9 mouse cellular contexts compared by ENCODE assay signal in the genomic region with DNA sequence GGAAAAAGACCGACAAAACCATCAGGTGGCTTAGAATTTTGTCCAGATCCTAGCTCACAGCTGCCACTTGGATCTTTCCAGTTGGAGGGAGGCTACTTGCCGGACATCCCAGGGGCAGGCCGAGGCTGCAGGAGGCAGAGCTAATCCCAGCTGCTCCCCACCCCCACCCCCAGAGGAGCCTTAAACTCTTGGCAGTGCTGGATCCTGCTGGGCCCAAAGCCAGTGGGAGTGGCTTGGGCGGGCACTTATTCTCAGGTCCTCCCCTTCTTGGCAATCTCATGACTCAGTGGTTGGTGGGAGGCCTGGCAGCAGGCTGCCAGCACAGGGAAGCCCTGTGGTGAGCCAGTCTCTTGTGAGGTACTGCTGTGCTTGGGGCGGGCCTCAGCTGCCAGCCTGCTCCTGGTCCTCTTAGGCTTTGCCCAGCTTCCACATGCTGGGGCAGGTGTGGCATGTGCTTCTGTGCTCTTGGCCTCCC. TPM values are rescaled to one million over a fixed set of nuclear protein-coding genes. Genes with fewer than 3 reads are reported as not detected.
DNase-seq lines count a peak whose midpoint lies in the region; ATAC-seq lines count a peak whose summit lies in the region.
"Had no signal": no experiment of that assay in that cellular context is flagged by ENCODE, and none has a peak within 500 bp of the region (broad histone marks: within the 10 kb centered on the region; RNA-seq: fewer than 3 reads in every experiment).

No protein-coding gene starts in this region.

- no peaks in the 10 kb centered on the region for H3K27me3 ChIP-seq in hindbrain, embryonic 12.5 days

- H3K27ac ChIP-seq in hindbrain, embryonic 12.5 days, result peak overlapping the region; percentile 92

- H3K4me3 ChIP-seq in hindbrain, embryonic 12.5 days, result no peak overlapping the region
- H3K4me3 ChIP-seq: erythroblast, embryonic 14.5 days had no signal

- H3K4me2 ChIP-seq in hindbrain, embryonic 12.5 days (replicated peaks), result no peak overlapping the region

- H3K9ac ChIP-seq in hindbrain, embryonic 12.5 days, result no peak overlapping the region

- peak; percentile 74 for ATAC-seq in hindbrain, embryonic 12.5 days (ENCODE audit: low FRiP score)

- WGBS in hindbrain, embryonic 12.5 days, result 11% methylated on average over 5 of the region's 5 CpGs

- peak; percentile 95 for DNase-seq in MN1 (ENCODE audit: low spot score)
- peak; percentile 88 for DNase-seq in cerebellum, adult 9-11 months
- peak; percentile 64 to 82 for DNase-seq in frontal cortex, postnatal 25 days (ENCODE audit: low spot score in 2 of 2)
- DNase-seq in layer of hippocampus, postnatal 14 days (ENCODE audit: low spot score in 2 of 2), result peak; percentile 85 to 93
- peak; percentile 94 for DNase-seq in lung, postnatal 10 days
- DNase-seq in retina, postnatal 7 days (ENCODE audit: low read depth, low spot score), result peak; percentile 82
- no peak for DNase-seq in thymus, postnatal 10 days (ENCODE audit: low spot score in 2 of 2)

- peaks cover 76% of the 10 kb centered on the region for H3K4me1 ChIP-seq in hindbrain, embryonic 12.5 days

- H3K9me3 ChIP-seq in hindbrain, embryonic 12.5 days (replicated peaks), result no peaks in the 10 kb centered on the region

- H3K36me3 ChIP-seq in hindbrain, embryonic 12.5 days, result no peaks in the 10 kb centered on the region

RNA-seq across cellular contexts. Expression of gene Ralgds, which starts 10.8 kb away (rescaled TPM):
- polyA plus RNA-seq in hindbrain, embryonic 12.5 days (2016; fragmentation: Nextera tagmentation; extraction: Ambion mirVana), result 96.7 and 108 TPM in 2 replicates
- 100 to 1,000 TPM; 150 to 155 TPM for total RNA-seq in layer of hippocampus, postnatal 14 days (2021)

RNA-seq across cellular contexts. Expression of gene Gm10134, which starts 17.8 kb away (rescaled TPM):
- polyA plus RNA-seq in hindbrain, embryonic 12.5 days (2016; fragmentation: Nextera tagmentation; extraction: Ambion mirVana), result 1.8 and 2.8 TPM in 2 replicates
- total RNA-seq in layer of hippocampus, postnatal 14 days (2021), result not detected
- polyA plus RNA-seq: erythroblast, embryonic 14.5 days had no signal

RNA-seq across cellular contexts. Expression of gene Gbgt1, which starts 27.0 kb away (rescaled TPM):
- polyA plus RNA-seq in hindbrain, embryonic 12.5 days (2016; fragmentation: Nextera tagmentation; extraction: Ambion mirVana), result 0.67 and 0.72 TPM in 2 replicates
- total RNA-seq in layer of hippocampus, postnatal 14 days (2021), result 1 to 10 TPM; 1.4 to 2.1 TPM
- polyA plus RNA-seq: erythroblast, embryonic 14.5 days had no signal

RNA-seq across cellular contexts. Expression of gene Cel, which starts 39.5 kb away (rescaled TPM):
- not detected in 2 replicates for polyA plus RNA-seq in hindbrain, embryonic 12.5 days (2016; fragmentation: Nextera tagmentation; extraction: Ambion mirVana)
- total RNA-seq in layer of hippocampus, postnatal 14 days (2021), result not detected
- polyA plus RNA-seq: erythroblast, embryonic 14.5 days had no signal

RNA-seq across cellular contexts. Expression of gene Mrps2, which starts 55.8 kb away (rescaled TPM):
- 52.5 and 54.3 TPM in 2 replicates for polyA plus RNA-seq in hindbrain, embryonic 12.5 days (2016; fragmentation: Nextera tagmentation; extraction: Ambion mirVana)
- total RNA-seq in layer of hippocampus, postnatal 14 days (2021), result 10 to 100 TPM; 36.8 to 37.3 TPM

Comparison
In these comparisons a context has a peak if more than half of its experiments do, and no peak if none do; other contexts are left out.
1. DNase-seq: peak in MN1 (single experiment), cerebellum, adult 9-11 months (single experiment), frontal cortex, postnatal 25 days (2 of 2), layer of hippocampus, postnatal 14 days (2 of 2), lung, postnatal 10 days (single experiment) and retina, postnatal 7 days (single experiment); none in thymus, postnatal 10 days (0 of 2).